Mouse (Mus musculus) lung, embryonic 16.5 days (tissue): ENCODE data around the gene Abca12. TPM values are rescaled to one million over a fixed set of nuclear protein-coding genes. Genes with fewer than 3 reads are reported as not detected.

Experiments used
- ATAC-seq: fragments of 200-750 bp; cut with Nextera tagmentation; 2 replicates; pipeline ENCODE4 v1.8.0; 2017; ENCODE audit warnings: low read depth, mild to moderate bottlenecking, moderate library complexity
- H3K27ac ChIP-seq: fragments of 300-500 bp; sonication (generic); 2 replicates; pipeline ENCODE4 v1.5.1; 2014; ENCODE audit warnings: mild to moderate bottlenecking, control low read depth, low read length
- H3K27me3 ChIP-seq: fragments of 300-500 bp; sonication (generic); 2 replicates; pipeline ENCODE4 v1.6.1; 2014; ENCODE audit warnings: low read depth, low read length, mixed read lengths; ENCODE audit not compliant: control insufficient read depth, insufficient read depth
- H3K36me3 ChIP-seq: fragments of 300-500 bp; sonication (generic); 2 replicates; pipeline ENCODE4 v1.6.1; 2014; ENCODE audit warnings: low read length; ENCODE audit not compliant: control insufficient read depth, insufficient read depth
- H3K4me1 ChIP-seq: fragments of 300-500 bp; sonication (generic); replicated peaks from 2 replicates; pipeline ENCODE4 v1.6.1; 2014; ENCODE audit warnings: low read length, mixed read lengths; ENCODE audit not compliant: control insufficient read depth, insufficient read depth
- H3K4me2 ChIP-seq: fragments of 300-500 bp; sonication (generic); 2 replicates; pipeline ENCODE4 v1.6.1; 2014; ENCODE audit warnings: low read depth, low read length, control low read depth
- H3K4me3 ChIP-seq: fragments of 300-500 bp; sonication (generic); 2 replicates; pipeline ENCODE4 v1.5.1; 2014; ENCODE audit warnings: mild to moderate bottlenecking, low read length, control low read depth
- H3K9ac ChIP-seq: fragments of 300-500 bp; sonication (generic); 2 replicates; pipeline ENCODE4 v1.6.1; 2014; ENCODE audit warnings: low read length, control low read depth
- H3K9me3 ChIP-seq: fragments of 300-500 bp; sonication (generic); 2 replicates; pipeline ENCODE4 v1.6.1; 2016; ENCODE audit warnings: low read length; ENCODE audit not compliant: control insufficient read depth
- WGBS: fragments of 180-500 bp; shearing (Covaris S2); extraction: QIAGEN DNeasy Blood & Tissue Kit; methylation state at CpG from one replicate; pipeline ENCODE4 v1.1.7; 2014; 5-methylcytosine and 5-hydroxymethylcytosine counted together
- polyA plus RNA-seq: library from polyadenylated mRNA; unstranded; fragments of >200 nt; fragmentation: Nextera tagmentation; extraction: Ambion mirVana; gene quantifications from 2 replicates; pipeline ENCODE4 v1.2.1, GENCODE M21; 2015

Abca12 gene
- polyA plus RNA-seq, 1 experiment from 2014 or later, result not detected

DNA sequence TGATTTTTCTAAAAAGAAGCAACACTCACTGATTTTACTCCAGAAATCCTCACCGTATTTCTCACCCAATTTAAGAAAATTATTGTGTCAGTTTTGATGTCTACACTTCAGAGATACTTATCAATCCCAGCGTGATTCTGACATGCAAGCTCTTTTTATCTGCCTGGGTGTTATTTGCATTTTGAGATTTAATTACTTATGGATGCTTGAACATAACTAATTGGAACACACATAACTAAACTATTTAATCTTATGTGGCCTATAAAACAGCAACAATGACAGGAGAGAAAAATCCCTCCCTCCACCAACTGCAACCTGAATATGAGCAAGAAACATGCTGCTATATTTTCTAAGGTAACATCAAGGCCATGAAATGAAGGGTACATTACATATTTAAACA is 117.7 kb downstream of the Abca12 start:
- Histone ChIP-seq H3K36me3 (no peaks in the 10 kb centered on the region), H3K9me3 (no peaks in the 10 kb centered on the region), H3K27ac (no peak overlapping the region), H3K4me2 (no peak overlapping the region), H3K27me3 (no peaks in the 10 kb centered on the region), H3K4me1 (no peaks in the 10 kb centered on the region), H3K9ac (no peak overlapping the region), H3K4me3 (no peak overlapping the region)
- ATAC-seq, result no peak
- 55% methylated on average over 2 of the region's 2 CpGs for WGBS

DNA sequence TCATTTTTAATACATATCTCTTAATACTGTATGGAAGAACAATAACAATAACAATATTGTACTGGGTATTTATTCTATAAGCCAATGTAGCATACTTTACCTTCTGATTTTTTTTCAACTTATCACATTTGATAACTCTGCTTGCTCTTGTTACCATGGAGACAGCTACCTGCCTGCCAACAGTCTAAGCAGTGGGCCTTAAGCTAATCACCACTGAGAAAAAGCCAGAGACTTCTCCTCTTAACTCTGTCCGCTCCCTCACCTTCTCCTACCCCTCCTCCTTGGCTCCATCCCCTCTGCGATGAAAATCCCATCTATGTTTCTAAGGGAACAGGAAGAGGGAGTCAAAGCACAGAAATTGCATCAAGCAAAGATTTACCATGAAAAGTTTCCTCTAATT is 118.1 kb downstream of the Abca12 start:
- Histone ChIP-seq H3K27me3 (no peaks in the 10 kb centered on the region), H3K4me3 (no peak overlapping the region), H3K27ac (no peak overlapping the region), H3K36me3 (no peaks in the 10 kb centered on the region), H3K4me2 (no peak overlapping the region), H3K4me1 (no peaks in the 10 kb centered on the region), H3K9ac (no peak overlapping the region), H3K9me3 (no peaks in the 10 kb centered on the region)
- 76% methylated on average over 2 of the region's 2 CpGs for WGBS
- ATAC-seq, result no peak

DNA sequence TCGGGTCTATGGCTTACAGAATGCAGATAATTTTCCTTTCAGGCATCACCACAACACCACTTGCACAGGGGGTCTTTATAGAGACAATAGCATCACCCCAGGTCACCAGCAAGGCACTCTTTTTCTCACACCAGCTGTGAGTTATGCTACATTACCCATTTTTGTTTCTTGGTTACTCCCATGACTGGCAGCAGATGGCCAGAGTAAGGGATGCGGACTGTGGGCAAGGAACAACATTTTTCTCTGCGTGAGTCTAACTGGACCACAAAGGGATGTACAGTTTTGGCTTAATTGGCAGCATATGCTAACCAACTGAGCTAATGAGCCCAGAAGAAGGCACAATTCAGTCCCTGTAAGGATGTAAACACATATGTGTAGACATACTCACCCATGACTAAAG is 122.8 kb downstream of the Abca12 start:
- Histone ChIP-seq H3K4me3 (no peak overlapping the region), H3K27ac (no peak overlapping the region), H3K9me3 (no peaks in the 10 kb centered on the region), H3K27me3 (no peaks in the 10 kb centered on the region), H3K4me2 (no peak overlapping the region), H3K36me3 (no peaks in the 10 kb centered on the region), H3K4me1 (no peaks in the 10 kb centered on the region), H3K9ac (no peak overlapping the region)
- ATAC-seq, result no peak
- 80% methylated on average over 3 of the region's 3 CpGs for WGBS

DNA sequence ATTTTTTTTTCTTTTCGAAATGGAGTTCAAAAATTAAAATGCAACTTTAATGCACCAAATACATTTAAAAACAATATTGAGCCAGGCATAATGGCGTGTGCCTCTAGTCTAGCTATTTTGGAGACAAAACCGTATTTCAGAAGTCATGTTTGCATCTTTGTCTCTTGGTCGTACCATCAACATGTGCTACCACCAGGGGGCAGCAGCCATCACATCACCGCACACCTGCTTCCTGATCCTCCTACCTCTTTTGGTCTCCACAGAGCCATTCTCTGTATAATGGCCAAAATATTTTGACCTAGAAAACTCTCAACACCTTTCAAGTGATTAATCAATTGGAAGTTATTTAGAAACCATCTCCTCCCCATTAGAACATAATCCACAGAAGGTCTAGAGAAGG is 125.2 kb downstream of the Abca12 start:
- H3K27me3 ChIP-seq, result no peaks in the 10 kb centered on the region
- WGBS, result 16% methylated on average over 5 of the region's 5 CpGs

DNA sequence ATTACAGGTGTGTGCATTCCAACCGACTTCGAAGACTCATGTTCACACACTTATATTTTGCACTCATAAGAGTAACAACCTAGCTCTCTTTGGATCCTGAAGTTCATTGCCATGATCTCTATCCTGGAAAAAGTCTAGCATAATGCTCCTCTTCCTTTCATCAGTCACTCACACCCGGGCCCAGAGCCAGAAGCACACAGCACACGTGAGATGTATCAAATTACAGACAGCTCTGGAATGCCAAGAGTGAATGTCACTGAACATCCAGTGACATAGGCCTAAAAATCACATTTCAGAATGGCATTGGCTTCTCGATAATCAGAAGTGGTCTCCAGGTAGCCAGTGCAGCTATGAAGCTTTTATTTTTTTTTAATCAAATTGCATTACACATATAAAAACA is 137.8 kb downstream of the Abca12 start:
- Histone ChIP-seq H3K4me3 (no peak overlapping the region), H3K27ac (no peak overlapping the region), H3K9me3 (no peaks in the 10 kb centered on the region), H3K27me3 (no peaks in the 10 kb centered on the region), H3K4me1 (0 out of 2 replicates have a peak, but pooled peaks cover 2% of the 10 kb centered on the region), H3K9ac (no peak overlapping the region), H3K36me3 (no peaks in the 10 kb centered on the region), H3K4me2 (no peak overlapping the region)
- 20% methylated on average over 5 of the region's 5 CpGs for WGBS
- ATAC-seq, result no peak

More for the DNA sequence above, 125.2 kb downstream of the Abca12 start:
- H3K4me1 ChIP-seq, result no peaks in the 10 kb centered on the region
- no peak overlapping the region for H3K4me3 ChIP-seq
- no peaks in the 10 kb centered on the region for H3K9me3 ChIP-seq
- H3K9ac ChIP-seq, result no peak overlapping the region
- no peak overlapping the region for H3K4me2 ChIP-seq
- no peaks in the 10 kb centered on the region for H3K36me3 ChIP-seq
- H3K27ac ChIP-seq, result no peak overlapping the region
- ATAC-seq, result no peak

DNA sequence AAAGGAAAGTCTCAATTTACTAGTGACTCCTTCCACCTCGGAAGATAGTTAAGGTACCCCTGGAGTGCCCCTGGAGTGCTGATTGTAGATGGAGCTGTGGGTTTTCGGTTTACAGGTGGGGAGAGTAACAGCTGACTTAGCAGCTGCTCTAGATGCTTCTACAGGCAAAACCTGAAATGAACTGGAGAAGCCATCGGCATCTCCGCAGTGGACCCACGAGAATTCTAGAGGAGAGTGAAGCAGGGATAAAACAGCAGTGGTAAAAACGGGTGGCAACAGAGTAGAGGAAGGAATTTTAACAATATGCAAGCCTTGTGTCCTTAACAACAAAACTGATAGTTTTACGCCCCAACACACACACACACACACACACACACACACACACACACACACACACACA is 142.2 kb downstream of the Abca12 start:
- no peaks in the 10 kb centered on the region for H3K27me3 ChIP-seq
- no peaks in the 10 kb centered on the region for H3K36me3 ChIP-seq
- WGBS, result 71% methylated on average over 7 of the region's 7 CpGs
- H3K4me1 ChIP-seq, result 0 out of 2 replicates have a peak, but pooled peaks cover 2% of the 10 kb centered on the region
- H3K9me3 ChIP-seq, result no peaks in the 10 kb centered on the region
- H3K27ac ChIP-seq, result no peak overlapping the region
- no peak overlapping the region for H3K4me2 ChIP-seq
- no peak overlapping the region for H3K4me3 ChIP-seq
- no peak for ATAC-seq
- no peak overlapping the region for H3K9ac ChIP-seq

DNA sequence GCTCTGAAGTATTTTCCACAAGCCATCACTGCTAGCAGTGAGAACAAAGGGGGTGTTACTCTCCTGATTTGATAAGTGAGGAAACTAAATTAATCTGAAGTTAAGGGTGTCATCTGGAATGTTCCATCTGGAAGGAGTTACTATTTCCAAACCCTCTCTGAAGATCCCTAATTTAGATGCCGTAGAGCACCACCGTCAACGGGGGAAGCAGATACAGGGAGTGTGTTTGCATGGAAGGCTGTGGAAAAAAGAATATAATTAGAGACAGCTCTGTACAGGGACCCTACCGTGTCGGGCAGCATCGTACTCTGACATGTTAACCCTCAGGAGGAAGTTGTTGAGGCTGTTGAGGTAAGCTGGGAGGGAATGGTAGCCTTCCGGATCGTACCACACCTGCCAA is 142.6 kb downstream of the Abca12 start:
- no peaks in the 10 kb centered on the region for H3K27me3 ChIP-seq
- ATAC-seq, result no peak
- no peak overlapping the region for H3K4me3 ChIP-seq
- 70% methylated on average over 8 of the region's 8 CpGs for WGBS
- H3K4me2 ChIP-seq, result no peak overlapping the region
- H3K4me1 ChIP-seq, result 0 out of 2 replicates have a peak, but pooled peaks cover 2% of the 10 kb centered on the region
- H3K36me3 ChIP-seq, result no peaks in the 10 kb centered on the region
- H3K9ac ChIP-seq, result no peak overlapping the region
- H3K9me3 ChIP-seq, result no peaks in the 10 kb centered on the region
- no peak overlapping the region for H3K27ac ChIP-seq

DNA sequence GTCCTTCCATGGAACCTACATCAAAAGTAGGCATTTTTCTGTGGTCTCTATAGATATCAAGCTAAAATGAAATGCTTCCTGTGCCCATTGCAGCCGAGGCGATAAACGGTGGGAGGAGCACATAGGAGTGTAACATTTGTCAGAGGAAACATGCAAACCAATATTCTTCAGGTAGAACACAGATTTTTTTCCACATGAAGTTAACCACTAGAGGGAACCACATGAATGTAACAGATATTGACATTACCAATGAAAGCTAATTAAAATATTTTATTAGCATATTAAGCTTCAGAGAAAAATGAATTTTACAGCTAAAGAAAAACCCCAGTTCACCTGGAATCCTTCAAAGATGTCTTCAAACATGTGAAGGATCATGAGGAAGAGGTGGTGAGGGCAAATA is 144.6 kb downstream of the Abca12 start:
- WGBS, result 87% methylated on average over 3 of the region's 3 CpGs
- Histone ChIP-seq H3K9me3 (no peaks in the 10 kb centered on the region), H3K27me3 (no peaks in the 10 kb centered on the region), H3K4me3 (no peak overlapping the region), H3K27ac (no peak overlapping the region), H3K4me1 (no peaks in the 10 kb centered on the region), H3K4me2 (no peak overlapping the region), H3K36me3 (no peaks in the 10 kb centered on the region), H3K9ac (no peak overlapping the region)
- no peak for ATAC-seq

DNA sequence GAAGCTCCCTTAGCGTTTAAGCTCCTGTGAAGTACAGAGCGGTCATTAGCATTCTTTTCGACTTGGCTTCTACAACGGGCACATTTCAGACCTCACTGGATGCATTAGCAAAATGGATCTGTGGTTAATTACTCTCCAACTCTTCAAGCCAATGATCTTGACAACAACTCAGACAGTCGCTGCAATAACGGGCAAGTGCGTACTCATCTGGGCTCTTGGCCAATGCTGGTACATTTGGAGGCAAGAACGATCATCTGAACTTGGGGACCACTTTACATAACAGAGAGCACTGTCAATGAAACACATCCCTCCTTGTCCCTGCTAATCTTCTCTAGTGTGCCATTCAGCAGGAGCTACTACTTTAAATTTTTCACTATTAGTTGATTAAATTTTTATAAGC is 148.1 kb downstream of the Abca12 start:
- no peaks in the 10 kb centered on the region for H3K27me3 ChIP-seq
- no peak overlapping the region for H3K4me2 ChIP-seq
- no peak overlapping the region for H3K27ac ChIP-seq
- H3K9me3 ChIP-seq, result no peaks in the 10 kb centered on the region
- no peaks in the 10 kb centered on the region for H3K36me3 ChIP-seq
- no peaks in the 10 kb centered on the region for H3K4me1 ChIP-seq
- no peak overlapping the region for H3K9ac ChIP-seq
- no peak for ATAC-seq
- 89% methylated on average over 8 of the region's 8 CpGs for WGBS
- no peak overlapping the region for H3K4me3 ChIP-seq

DNA sequence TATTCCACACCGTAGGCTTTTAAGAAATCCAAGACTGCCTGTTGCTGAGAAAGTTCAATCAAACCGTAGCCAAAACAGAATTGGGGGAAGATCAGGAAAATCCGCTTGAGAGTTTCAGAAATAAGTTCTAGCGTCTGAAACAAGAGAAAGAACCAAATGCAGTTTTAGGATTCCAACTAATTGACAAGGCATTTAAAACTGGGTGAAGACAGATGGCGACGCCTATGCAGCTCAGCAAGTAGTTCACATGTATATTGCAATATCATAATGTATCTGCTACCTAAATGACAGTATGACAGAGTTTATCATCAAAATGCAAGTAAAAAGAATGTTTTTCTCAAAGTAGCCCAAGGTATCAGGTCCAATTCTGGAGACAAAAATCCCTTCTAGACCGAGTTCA is 151.2 kb downstream of the Abca12 start:
- no peak overlapping the region for H3K27ac ChIP-seq
- WGBS, result 88% methylated on average over 7 of the region's 7 CpGs
- no peak overlapping the region for H3K4me2 ChIP-seq
- H3K9ac ChIP-seq, result no peak overlapping the region
- H3K27me3 ChIP-seq, result no peaks in the 10 kb centered on the region
- H3K4me1 ChIP-seq, result no peaks in the 10 kb centered on the region
- no peak for ATAC-seq
- H3K9me3 ChIP-seq, result no peaks in the 10 kb centered on the region
- H3K4me3 ChIP-seq, result no peak overlapping the region
- no peaks in the 10 kb centered on the region for H3K36me3 ChIP-seq
